Mouse (Mus musculus): ENCODE results near the gene Pycr1. TPM values are rescaled to one million over a fixed set of nuclear protein-coding genes. Genes with fewer than 3 reads are reported as not detected.

Gene Pycr1
- polyA plus RNA-seq, 1 experiment: 6.9 TPM

DNA sequence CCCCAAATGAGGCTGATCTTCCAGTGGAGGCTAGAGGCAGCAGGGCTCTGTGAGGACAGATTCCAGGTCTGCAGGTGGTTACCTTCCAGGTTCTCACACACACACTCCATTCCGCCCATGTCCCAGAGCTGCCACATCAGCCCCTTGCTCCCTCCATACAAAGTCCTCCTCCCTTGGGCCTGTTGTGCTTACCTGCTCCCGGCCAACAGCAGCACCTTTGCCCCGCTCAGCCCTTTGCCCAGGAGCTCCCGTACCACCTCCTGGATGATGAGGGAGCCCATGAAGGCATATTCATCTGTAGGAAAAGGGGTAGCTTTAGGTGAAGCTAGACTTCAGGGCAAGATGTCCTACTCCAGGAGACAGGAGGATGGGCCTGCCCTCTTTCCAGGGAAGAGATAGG, 13.7 kb upstream of the Pycr1 start:
- DNase-seq (ENCODE audit: low read depth): no peak

DNA sequence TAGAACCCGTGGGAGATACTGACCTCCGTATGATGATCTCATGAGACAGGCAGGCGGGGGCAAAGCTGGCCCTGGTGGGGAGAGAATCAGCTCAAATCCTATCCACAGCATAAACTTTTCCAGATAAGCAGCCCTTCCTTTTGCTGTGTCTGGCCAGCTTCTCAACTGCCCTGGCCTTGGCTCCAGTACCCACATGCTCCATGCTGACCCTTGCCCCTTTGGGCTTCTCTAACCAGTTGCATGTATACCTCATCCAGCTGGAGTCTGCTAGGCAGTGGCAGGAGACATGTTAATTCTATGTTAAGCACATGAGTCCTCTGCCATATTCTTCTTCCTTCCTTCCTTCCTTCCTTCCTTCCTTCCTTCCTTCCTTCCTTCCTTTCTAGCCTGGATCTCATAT, 11.2 kb upstream of the Pycr1 start:
- no peak for DNase-seq (ENCODE audit: low read depth)

DNA sequence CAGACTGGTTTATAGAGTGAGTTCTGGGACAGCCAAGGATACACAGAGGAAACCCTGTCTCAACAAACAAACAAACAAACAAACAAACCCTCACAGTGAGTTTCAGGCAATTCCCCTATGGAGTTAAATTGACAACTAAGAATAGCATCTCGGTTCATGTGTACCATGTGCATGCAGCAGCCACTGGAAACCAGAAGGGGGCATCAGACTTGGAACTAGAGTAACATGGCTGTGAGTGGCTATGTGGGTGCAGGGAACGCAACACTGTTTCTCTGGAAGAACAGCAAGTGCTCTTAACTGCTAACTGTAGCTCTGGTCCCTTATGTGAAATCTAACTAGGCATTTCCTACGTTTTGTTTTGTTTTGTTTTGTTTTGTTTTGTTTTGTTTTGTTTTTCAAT, 8.3 kb upstream of the Pycr1 start:
- no peak for DNase-seq (ENCODE audit: low read depth)

DNA sequence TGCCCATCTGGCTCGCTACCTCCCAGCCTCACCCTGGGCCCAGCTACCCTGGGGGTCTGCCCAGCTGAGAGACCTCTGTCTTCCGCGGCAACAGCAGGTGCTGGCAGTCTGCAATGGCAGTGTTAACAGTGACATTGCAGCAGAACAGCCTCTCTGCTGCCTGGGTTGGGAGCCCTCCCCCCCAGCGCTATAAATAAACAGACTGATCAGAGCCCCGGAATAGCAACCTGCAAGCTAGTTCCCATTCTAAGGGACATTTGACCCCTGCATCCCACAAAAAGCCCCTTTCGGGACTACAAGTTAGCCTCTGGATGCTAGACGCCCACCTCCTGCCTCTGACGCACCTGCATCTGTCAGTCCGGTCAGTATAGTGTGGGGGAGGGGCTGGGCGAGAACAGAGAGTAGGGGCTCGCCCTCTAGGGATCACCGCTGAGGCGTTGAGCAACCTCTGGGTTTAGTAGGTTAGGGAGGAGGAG, 4.5 kb upstream of the Pycr1 start, which contains the start of gene Myadml2:
Myadml2 (minus strand) TSS at position 158 of the 476 bp plus-strand sequence.
- no peak for DNase-seq (ENCODE audit: low read depth)

DNA sequence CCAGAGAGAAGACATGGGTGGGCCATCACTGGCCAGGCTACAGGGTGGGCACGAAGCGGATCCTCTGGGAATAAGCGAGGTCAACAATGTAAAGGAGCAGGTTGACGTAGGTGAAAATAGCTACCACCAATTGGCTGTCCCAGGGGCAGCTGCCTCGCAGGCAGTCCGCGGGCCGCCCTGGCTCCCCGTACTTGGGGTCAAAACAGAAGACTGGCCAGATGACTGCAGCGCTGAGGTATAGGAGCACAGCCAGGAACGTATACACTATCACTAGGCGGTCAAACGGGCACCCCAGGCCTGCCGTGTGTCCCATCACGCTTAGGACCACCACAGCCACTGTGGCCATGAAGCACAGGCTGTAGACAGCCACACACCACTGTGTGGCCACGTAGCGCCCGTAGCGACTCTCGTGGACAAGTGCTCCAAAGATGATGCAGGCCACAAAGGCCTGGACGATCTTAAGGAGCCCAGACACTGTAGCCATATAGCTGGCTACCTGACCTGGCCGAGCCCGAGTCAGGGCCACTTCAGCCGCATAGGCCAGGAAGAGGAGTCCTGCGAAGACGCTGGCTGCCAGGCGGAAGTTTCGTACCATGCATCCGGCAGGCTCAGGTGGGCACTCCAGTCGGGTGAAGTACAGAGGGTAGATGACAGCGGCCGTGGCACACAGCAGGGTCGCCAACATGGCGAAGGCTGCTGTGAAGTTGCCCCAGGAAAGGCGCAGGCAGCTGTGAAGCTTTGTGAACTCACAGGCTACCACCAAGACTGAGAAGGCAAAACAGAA, 3.7 kb upstream of the Pycr1 start:
- no peak for DNase-seq (ENCODE audit: low read depth)

DNA sequence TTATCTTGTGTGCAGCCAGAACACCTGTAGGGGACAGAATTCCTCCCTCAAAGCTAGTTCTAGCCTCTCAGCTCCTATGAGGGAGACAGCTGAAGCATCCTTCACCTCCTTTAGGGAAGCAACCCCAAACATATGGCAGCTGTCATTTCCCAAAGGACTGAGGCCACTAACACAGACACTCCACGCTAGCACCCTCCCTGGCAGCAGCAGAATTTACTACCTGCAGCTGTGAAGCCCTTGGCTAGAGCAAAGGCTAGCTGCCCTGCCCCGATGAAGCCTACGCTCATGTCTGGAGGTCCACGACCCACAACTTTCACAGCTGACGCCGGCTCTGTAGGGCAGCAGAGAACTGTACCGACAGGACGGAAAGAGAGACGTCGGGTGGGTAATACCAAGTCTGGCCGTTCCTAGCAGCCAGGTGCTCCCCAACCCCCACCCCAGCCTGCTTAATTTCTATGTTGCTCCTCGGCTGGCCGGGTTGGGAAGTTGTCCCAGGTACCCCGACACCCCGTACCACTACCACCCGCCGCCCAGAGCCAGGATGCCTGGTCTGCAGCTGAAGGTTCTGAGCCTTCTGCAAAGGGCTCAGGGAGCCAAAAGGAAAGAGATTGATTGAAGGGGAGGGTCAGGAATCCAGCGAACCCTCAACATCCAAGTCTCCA, 499 bp downstream of the Pycr1 start:
- no peak for DNase-seq (ENCODE audit: low read depth)

DNA sequence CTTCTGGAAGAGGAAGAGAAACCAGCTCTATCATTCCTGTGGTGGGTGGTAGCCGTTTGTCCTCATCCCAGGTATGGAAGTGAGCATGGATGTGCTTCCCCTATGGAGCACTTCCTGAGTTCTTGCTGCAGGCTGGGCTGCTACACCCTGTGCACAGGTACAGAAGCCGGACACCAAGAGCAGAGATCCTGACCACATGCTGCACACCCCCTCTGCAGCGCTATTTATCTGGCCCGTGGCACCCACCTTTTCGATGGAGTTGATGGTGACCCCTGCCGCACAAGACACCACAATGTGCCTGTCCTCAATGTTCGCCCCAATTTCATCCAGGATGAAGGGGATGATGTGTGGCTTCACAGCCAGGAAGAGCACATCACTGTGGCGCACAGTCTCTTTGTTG, 1.7 kb downstream of the Pycr1 start:
- DNase-seq (ENCODE audit: low read depth): no peak

DNA sequence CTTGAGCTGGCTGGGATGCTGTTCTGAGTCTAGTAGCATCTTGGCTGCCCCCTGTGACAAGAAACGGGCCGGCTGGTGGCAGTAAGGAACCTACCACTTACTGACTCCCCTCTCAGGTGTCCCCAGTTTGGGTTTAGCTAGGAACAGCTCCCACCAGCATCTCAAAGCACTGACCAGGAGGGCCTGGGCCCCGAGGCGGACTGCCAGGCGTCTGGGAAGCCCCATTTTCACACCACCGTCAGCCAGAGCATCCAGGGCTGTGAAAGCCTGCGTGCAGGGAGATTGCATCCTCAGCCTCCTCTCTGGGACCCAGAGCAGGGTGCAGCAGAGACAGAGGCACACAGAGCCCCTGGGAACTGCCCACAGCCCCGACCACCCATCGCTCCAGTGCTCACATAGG, 2.3 kb downstream of the Pycr1 start:
- DNase-seq (ENCODE audit: low read depth): no peak

DNA sequence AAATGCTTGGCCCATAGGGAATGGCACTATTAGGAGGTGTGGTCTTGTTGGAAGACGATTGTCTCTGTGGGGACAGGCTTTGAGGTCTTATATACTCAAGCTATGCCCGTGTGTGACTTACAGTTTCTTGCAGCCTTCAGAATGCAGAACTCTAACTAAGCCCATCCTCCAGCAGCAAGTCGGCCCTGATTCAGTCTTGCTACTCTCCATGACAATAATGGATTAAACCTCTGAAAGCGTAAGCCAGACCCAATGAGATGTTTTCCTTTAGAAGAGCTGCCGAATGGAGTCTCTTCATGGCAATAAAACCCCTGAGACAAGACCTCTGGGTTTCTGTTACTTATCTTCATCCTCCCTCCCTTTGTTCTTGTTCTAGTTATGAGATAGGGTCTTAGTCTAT, 8.8 kb downstream of the Pycr1 start:
- DNase-seq (ENCODE audit: low read depth): no peak

DNA sequence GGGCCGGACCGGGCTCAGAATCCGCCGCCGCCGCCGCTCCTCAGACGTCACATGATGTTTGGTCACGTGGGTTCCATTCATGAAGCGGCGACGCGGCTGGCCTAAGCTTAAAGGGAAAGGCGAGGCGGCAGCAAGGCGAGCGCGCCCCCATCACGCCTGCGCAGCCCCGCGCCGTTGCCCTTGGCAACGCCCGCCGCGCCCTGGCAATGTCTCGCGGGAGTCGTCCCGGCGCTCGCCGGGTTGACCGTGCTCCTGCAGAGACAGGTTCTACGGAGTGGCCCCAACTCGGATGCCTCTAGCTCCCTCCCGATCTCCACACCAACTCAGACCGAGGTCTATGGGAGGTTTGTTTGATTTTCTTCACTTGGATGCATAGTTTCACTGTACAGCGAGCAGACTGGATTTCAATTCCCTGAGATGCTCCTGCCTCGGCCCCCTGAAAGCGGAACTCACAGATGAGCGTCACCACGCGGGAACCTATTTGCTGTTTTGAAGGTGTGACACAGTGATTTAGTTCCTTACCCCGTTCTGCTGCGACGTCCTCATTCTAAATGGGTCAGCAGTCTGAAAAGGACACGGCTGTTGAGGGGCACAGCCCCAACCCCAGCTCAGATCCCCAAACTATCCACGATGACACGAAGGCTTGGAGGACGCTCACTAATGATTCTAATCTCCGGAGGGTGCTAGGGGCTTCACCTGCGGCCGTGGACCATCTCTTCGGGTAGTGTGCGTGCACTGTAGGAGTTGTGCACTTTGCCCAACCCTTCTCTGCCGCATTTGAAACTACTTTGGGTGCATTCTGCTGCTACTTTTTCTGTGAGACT, 9.8 kb downstream of the Pycr1 start, which contains the start of gene Mafg:
Mafg (minus strand) TSS at position 81 of the 824 bp plus-strand sequence.
- DNase-seq (ENCODE audit: low read depth): no peak

DNA sequence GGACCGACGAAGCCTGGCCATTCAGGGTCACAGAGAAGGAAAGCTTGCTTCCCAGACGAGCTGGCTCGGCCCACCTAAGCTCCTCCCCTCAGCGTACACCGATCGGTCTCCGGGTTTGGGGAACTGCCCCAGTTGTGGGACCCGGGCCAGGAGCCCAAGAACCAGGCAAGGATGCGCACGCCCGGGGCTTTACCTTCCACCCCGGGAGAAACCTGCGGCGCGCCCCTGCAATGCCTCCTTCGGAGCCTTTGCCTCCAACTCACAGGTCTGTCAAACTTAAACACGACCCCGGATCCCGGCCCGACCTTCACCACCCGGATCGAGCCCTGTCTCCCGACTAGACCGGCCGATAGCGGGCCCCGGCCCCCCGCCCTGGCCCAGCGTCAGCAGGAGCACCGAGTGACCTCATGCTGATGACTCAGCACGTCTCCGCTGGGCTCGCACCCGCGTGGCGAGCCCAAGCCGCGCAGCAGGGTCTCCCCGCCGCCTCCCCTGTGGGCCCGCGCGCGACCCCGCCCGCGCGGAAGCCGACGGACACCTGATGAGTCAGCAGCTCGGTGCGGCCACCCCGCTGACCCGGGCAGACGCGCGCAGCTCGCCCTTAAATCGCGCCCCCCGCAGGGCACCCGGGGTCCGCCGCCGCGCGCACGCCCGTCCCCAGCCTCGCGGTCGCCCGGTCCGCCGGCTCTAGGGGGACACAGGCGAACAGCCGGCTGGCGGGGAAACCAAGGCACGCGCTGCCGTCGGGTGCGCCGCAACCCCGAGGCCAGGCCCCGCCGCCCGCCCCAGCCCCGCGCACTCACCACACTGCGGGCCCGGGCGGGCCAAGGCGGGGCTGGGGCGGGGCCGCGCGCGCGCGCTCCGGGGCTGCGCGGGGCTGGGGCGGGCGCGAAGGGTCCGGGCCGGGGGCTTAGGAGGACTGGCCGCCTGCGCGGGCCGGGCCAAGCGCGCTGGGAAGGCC, 10.7 kb downstream of the Pycr1 start:
- no peak for DNase-seq (ENCODE audit: low read depth)

DNA sequence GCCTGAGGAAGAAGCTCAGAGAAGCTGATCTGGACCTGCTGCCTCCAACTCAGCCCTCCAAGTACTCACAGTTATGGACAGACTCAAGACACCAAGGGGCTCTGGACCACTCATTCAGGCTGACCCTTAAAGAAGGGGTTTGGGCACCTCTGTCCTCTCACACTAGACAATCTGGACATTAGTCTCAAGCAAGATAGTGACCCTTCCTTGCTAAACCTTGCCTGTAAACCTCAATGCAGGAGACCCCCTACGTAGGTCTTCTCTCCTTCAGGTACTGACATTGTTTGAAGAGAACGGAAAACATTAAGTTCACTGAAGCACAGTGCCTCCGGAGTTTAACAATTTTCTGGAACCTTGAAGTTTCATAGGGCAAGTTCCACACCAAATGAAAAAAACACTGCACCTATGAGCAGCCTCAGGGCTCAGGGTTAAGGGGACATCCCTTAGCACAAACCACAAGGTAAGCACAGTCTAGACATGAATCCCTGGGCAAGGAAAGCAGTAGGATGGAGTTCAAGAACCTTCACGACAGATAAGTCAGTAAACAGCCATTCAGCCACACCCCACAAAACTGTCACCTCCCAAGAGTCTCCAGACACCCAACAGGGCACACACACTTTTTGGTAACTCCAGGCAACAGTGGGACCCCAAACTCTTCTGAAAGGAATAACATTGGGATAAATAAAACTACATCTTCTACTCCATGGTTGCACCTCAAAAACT, 11.7 kb downstream of the Pycr1 start:
- DNase-seq (ENCODE audit: low read depth): no peak

DNA sequence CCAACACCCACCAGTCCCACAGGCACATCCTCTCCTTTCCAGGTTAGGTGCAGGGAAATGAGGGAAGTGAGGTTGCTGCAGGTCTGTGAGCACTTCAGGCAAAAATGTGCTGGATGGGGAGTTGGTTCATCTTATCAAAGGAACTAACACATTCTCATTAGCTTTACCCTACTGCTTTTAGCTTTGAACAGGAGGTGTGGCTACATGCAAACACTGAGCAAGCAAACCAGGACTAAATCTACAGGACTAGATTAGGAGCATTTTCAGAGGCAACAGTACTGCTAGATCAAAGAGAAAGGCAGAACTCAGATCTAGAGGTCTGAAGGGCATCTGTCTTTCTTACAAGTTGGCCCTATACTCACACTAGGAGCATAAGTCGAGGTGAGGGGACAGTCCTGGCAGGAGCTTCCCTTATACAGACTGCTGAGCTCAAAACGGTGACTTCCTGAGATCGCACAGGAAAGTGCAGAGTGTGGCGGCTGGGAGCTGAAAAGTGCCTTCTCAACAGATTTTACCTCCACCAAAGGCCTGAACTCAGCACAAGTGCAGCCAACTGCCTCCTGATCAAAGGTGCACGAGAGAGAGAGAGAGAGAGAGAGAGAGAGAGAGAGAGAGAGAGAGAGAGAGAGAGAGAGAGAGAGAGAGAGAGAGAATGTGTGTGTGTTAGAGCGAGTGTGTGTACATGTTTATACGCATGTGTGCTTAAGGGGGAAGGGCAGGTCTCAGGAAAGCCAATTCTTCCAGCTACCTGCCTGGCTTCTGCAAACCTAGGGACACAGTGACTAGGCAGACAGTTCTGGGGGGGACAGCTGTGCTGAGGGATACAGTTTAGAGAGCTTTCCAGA, 12.5 kb downstream of the Pycr1 start:
- DNase-seq (ENCODE audit: low read depth): no peak

DNA sequence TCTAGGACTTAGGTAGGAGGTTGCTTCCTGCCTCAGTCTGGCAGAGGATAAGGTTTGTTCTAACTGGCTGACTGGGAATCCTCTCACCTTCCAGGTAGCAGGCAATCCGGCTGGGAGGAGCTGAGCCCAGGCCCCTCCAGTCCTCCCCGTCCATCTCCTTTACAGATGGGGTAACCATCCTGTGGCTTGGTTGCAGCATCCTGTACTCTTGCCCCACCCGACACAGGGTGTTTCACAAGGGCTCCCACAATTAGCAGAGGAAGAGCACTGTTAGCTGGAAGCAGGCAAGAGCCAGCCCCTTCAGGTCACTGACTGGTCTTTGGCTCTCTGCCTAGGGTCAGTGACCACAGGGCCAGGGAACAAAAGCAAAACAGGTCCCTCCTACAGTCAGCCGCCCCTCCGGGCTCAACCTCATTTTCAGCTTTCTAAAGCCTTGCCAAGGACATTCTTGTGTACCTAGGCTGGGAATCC, 13.1 kb downstream of the Pycr1 start:
- DNase-seq (ENCODE audit: low read depth): peak; percentile 62

DNA sequence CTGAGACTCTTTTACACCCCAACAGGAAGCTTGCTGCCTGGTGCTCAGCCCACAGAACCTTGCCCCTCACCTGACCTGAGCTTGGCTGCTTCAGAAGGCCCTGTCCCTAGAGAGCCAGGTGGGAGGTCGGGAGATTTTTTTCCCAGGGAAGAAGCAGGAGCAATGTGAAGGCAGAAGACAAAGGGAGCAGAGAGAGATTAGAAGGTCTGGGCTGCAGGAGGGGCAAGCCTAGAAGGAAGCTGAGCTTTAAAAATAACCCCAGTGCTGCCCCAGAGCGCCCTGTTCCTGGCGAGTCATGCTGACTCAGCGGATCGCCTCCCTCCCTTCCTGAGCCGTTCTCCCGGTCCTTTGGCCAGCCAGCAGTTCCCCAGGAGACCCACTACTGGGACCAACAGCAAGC, 13.7 kb downstream of the Pycr1 start:
- DNase-seq (ENCODE audit: low read depth): no peak

DNA sequence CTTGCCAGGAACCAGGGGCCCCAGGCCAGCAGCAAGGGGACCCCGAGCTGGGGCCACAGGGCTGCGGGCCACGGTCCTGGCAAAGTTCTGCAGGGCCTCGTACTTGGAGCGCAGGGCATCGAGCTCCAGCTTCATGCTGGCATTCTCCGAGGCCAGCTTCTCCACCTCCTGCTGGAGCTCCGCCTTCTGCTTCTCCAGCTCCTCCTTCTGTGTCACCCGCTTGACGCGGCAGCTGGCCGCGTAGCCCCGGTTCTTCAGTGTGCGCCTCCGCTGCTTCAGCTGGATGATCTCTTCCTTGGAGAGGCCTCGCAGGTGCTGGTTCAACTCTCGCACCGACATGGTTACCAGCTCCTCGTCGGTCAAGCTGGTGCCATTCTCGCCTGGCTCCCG, 14.2 kb downstream of the Pycr1 start:
- no peak for DNase-seq (ENCODE audit: low read depth)

DNA sequence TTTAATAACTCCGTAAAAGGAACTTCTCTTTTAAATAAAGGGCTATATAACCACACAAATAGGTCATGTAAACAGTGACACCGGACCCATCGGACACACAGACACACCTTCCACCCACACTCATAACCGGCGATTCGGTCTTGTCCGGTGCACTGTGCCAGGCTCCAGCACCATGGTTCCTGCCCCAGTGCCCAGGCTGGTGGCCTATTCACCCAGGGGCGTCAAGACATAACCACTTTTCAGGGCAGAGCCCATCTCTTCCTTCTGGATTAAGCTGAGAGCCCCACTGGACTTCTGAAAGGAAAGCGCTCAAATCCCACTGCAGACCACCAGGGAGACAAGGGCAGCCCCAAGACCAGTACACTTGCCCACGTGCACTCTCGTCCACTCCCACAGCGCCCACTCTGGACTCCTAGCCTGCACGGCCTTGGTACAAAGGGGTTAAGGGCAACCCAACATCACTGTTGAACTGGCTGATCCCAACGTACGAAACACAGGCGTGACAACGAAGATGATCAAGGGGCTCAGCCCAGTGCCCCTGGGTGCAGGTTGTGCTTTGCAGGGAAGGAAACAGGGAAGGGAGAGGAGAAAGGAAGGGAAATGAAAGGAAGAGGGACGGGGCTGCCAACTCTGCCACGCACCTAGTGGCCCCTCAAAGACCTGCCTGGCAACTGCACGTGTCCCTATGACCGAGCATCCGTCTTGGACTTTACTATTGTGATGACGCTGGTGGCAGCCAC, 14.8 kb downstream of the Pycr1 start:
- no peak for DNase-seq (ENCODE audit: low read depth)

DNA sequence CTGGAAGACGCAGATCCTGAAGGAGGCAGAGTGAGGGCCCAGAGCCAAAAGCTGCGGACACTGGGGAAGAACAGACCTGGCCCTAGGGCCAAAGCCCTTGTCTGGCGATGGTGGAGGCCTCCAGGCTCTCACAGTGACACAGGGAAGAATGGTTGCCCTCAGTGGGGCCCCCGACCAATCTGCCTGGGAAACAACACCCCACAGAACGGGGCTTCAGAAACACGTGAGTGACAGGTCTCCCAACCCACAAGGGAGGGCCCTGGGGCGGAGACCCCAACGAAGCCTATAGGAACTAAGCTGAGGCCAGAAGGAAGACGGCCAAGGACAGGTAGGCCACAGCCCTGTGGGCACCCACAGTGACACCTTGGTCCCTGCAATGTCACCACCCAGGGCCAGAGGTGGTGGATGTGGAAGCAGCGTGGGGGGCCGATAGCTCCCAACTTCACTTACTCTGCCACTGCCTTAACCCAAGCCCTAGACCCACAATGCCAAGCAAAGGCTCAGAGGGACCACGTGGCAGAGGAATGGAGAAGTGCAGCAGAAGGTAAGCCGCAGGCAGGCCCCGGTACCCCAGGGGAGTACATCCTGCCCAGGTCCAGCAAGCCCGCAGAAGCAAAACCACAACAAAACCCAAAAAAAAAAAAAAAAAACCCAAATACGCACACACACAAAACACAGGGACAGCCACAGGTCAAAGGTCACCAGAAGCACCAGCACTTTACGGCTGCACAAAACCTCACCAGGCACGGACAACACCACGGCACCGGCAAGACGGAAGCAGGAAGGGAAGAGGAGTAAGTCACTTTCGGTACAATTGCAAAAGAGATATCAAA, 15.9 kb downstream of the Pycr1 start:
- DNase-seq (ENCODE audit: low read depth): no peak

All from gonadal fat pad, adult 2 months (tissue).